Mouse (Mus musculus) E14TG2a.4 (cell line): Measurements from ENCODE around the gene Gemin8.

Experiments used
- H3K27me3 ChIP-seq: 2 replicates; pipeline ENCODE4 v1.6.1; 2014; ENCODE audit warnings: low read length, control low read depth; ENCODE audit not compliant: insufficient read depth
- H3K36me3 ChIP-seq: 2 replicates; pipeline ENCODE4 v1.6.1; 2014; ENCODE audit warnings: low read length, control low read depth; ENCODE audit not compliant: insufficient read depth
- H3K4me1 ChIP-seq: replicated peaks from 2 replicates; pipeline ENCODE4 v1.6.1; 2014; ENCODE audit warnings: low read depth, low read length, control low read depth
- H3K4me3 ChIP-seq: replicated peaks from 2 replicates; pipeline ENCODE4 v1.5.1; 2014; ENCODE audit warnings: mild to moderate bottlenecking, low read length
- H3K9me3 ChIP-seq: 2 replicates; pipeline ENCODE4 v1.6.1; 2014; ENCODE audit warnings: low read length, control low read depth
- CTCF ChIP-seq: conservative IDR thresholded peaks from 2 replicates; pipeline ENCODE4 v1.5.1; 2014; ENCODE audit warnings: low read length
- NANOG ChIP-seq: IDR thresholded peaks from 2 replicates; pipeline ENCODE4 v1.6.1; 2014; ENCODE audit warnings: borderline replicate concordance, low read length, mixed read lengths
- POU5F1 ChIP-seq: IDR thresholded peaks from 2 replicates; pipeline ENCODE4 v1.6.1; 2014; ENCODE audit warnings: low read length, borderline replicate concordance

Gene Gemin8

GRCm38 (mm10) chrX:166216720-166217119, 46.5 kb downstream of the Gemin8 start:
- Histone ChIP-seq H3K36me3 (no peaks in the 10 kb centered on the region), H3K4me1 (no peaks in the 10 kb centered on the region), H3K27me3 (no peaks in the 10 kb centered on the region), H3K9me3 (no peaks in the 10 kb centered on the region), H3K4me3 (no peak overlapping the region)
- TF ChIP-seq POU5F1 = no peak
- TF ChIP-seq CTCF = no peak

GRCm38 (mm10) chrX:166219331-166219730, 49.1 kb downstream of the Gemin8 start:
- H3K9me3 ChIP-seq = no peaks in the 10 kb centered on the region
- H3K27me3 ChIP-seq = no peaks in the 10 kb centered on the region
- no peak for TF ChIP-seq POU5F1
- TF ChIP-seq CTCF = no peak
- no peak for TF ChIP-seq NANOG
- no peaks in the 10 kb centered on the region for H3K4me1 ChIP-seq
- H3K4me3 ChIP-seq = no peak overlapping the region
- no peaks in the 10 kb centered on the region for H3K36me3 ChIP-seq

GRCm38 (mm10) chrX:166226856-166227255, 56.6 kb downstream of the Gemin8 start:
- no peaks in the 10 kb centered on the region for H3K27me3 ChIP-seq
- no peaks in the 10 kb centered on the region for H3K4me1 ChIP-seq
- TF ChIP-seq POU5F1 = no peak
- TF ChIP-seq CTCF = no peak
- TF ChIP-seq NANOG = no peak
- no peaks in the 10 kb centered on the region for H3K36me3 ChIP-seq
- H3K4me3 ChIP-seq = no peak overlapping the region
- H3K9me3 ChIP-seq = no peaks in the 10 kb centered on the region

GRCm38 (mm10) chrX:166229750-166230149, 59.5 kb downstream of the Gemin8 start:
- Histone ChIP-seq H3K9me3 (no peaks in the 10 kb centered on the region), H3K4me1 (no peaks in the 10 kb centered on the region), H3K4me3 (no peak overlapping the region), H3K27me3 (no peaks in the 10 kb centered on the region), H3K36me3 (no peaks in the 10 kb centered on the region)
- TF ChIP-seq NANOG (no peak), CTCF (no peak), POU5F1 (no peak)

DNA sequence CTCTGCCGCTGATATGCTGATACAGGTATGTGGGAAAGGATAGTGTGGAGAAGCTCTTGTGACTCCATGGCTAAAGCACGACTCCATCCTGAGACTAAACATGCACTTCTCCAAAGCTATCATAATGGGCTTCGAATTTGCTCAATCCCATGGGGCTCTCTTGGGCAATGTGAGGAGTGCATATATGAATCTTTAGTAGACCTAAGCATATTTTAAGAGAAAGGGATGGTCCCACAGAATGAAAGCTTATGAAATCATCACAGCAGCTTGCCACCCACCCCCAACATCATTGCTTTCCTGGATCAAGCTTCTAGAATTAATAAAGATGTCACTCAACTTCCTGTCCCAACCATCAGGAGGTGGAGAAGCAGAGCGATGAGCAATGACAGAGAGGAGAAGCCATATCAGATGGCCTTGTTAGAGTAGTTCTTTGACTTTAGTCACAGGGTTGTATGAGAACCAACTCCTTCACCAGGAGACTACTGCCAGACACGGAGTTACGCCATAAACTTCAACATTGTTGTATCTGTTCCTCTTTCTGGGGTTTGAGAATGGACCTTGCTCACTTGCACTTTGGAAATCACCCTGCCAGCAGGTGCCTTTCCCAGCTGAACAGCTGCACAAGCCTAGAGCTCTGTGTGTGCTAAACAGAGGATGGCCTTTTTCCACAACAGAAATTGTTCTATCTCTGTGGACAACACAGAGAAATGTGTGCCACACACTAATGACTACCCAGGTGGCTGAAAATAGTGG, 60.4 kb downstream of the Gemin8 start:
- H3K4me1 ChIP-seq = no peaks in the 10 kb centered on the region
- H3K36me3 ChIP-seq = no peaks in the 10 kb centered on the region
- no peaks in the 10 kb centered on the region for H3K27me3 ChIP-seq
- no peak overlapping the region for H3K4me3 ChIP-seq
- TF ChIP-seq CTCF = no peak
- no peak for TF ChIP-seq NANOG
- TF ChIP-seq POU5F1 = no peak
- no peaks in the 10 kb centered on the region for H3K9me3 ChIP-seq

- TF ChIP-seq CTCF (no peak), NANOG (no peak), POU5F1 (no peak)
These were observed 65.9 kb downstream of the Gemin8 start for GRCm38 (mm10) chrX:166236131-166236530.

DNA sequence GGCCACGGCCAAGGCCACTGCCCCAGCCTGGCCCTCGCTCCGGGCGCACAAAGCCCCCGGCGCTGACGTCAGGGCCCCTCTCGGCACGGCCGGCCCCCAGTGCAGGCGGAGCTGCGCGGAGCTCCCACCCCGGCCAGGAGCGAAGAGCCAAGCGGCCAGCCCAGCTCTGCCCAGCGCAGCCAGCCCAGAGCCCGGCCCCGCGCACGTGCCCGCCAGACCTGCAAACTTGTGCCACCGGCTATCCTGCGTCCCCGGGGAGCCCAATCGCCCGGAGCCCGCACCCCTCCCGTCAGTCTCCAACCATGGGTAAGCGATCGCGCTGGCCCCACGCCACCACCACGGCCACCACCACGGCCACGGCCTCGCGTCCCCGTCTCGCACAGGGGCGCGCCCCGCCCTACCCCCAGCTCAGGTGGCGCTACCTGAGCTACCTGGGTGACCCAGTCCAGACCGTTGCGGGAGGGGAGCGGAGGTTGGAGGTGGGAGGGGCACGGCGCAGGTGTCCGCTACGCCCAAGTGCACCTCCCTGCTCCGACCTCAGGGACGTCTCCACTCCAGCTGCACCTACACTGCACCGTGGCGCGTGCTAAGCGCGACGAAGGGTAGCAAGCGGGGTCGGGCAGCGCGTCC, 68.7 kb downstream of the Gemin8 start, which contains the start of gene Gpm6b:
Gene Gpm6b, plus strand, starts transcription at position 81 of the 630 bp plus-strand sequence.
- no peaks in the 10 kb centered on the region for H3K36me3 ChIP-seq
- TF ChIP-seq CTCF (no peak), NANOG (no peak), POU5F1 (no peak)
- H3K27me3 ChIP-seq = peaks cover 32% of the 10 kb centered on the region
- no peaks in the 10 kb centered on the region for H3K9me3 ChIP-seq
- H3K4me3 ChIP-seq = peak within 1 kb of the TSS; percentile 77
- peaks cover 11% of the 10 kb centered on the region; the same call in 1 of the 2 replicates for H3K4me1 ChIP-seq

More at GRCm38 (mm10) chrX:166236131-166236530, 65.9 kb downstream of the Gemin8 start:
- no peaks in the 10 kb centered on the region for H3K9me3 ChIP-seq
- H3K36me3 ChIP-seq = no peaks in the 10 kb centered on the region
- no peak overlapping the region for H3K4me3 ChIP-seq
- peaks cover 4% of the 10 kb centered on the region; the same call in 1 of the 2 replicates for H3K4me1 ChIP-seq
- peaks cover 32% of the 10 kb centered on the region for H3K27me3 ChIP-seq

- Histone ChIP-seq H3K9me3 (no peaks in the 10 kb centered on the region), H3K27me3 (peaks cover 32% of the 10 kb centered on the region), H3K4me3 (peak overlapping the region; percentile 77), H3K36me3 (no peaks in the 10 kb centered on the region), H3K4me1 (peaks cover 11% of the 10 kb centered on the region; the same call in 1 of the 2 replicates)
- TF ChIP-seq NANOG = no peak
- TF ChIP-seq POU5F1 = no peak
- TF ChIP-seq CTCF = no peak
These were observed 69.3 kb downstream of the Gemin8 start for GRCm38 (mm10) chrX:166239520-166239919.
